Mouse (Mus musculus) embryo, embryonic 10.5 days (tissue): ENCODE measurements around the gene Rnf208.
A peak's percentile ranks its signal among the peaks of the same experiment; 100 is the strongest.
"Not testable (repeated sequence)": the region's sequence is repeated elsewhere in the genome, so short reads cannot be mapped to it uniquely, and the experiment has no call there.

ENCODE experiments used
- DNase-seq: peaks from one replicate; pipeline ENCODE4 v3.0.0-alpha.2; 2015; ENCODE audit warnings: low spot score

The Rnf208 gene

GRCm38 (mm10) chr2:25246183-25247072, 4.4 kb downstream of the Rnf208 start, which contains the start of gene AL732309.1:
Gene AL732309.1, minus strand, starts transcription at chr2:25246863.
- no peak for DNase-seq

- no peak for DNase-seq
Observed at GRCm38 (mm10) chr2:25252331-25252730, 10.3 kb downstream of the Rnf208 start.

- peak; percentile 96 for DNase-seq
Observed at GRCm38 (mm10) chr2:25255284-25255779, 13.3 kb downstream of the Rnf208 start, which contains the start of gene Tmem203. Gene Tmem203, plus strand, starts transcription at chr2:25255439.

GRCm38 (mm10) chr2:25256443-25257109, 14.5 kb downstream of the Rnf208 start:
- DNase-seq, result peak; percentile 55

GRCm38 (mm10) chr2:25257250-25257649, 15.2 kb downstream of the Rnf208 start:
- DNase-seq, result not testable (repeated sequence)

GRCm38 (mm10) chr2:25258887-25259286, 16.8 kb downstream of the Rnf208 start:
- no peak for DNase-seq

GRCm38 (mm10) chr2:25261870-25262269, 19.8 kb downstream of the Rnf208 start:
- DNase-seq, result no peak

GRCm38 (mm10) chr2:25262291-25262767, 20.3 kb downstream of the Rnf208 start, which contains the start of gene Tprn:
Gene Tprn, plus strand, starts transcription at chr2:25262618.
- peak; percentile 98 for DNase-seq

GRCm38 (mm10) chr2:25262795-25263622, 21.0 kb downstream of the Rnf208 start:
- no peak for DNase-seq

GRCm38 (mm10) chr2:25263623-25264285, 21.7 kb downstream of the Rnf208 start:
- DNase-seq, result no peak

GRCm38 (mm10) chr2:25264286-25264660, 22.2 kb downstream of the Rnf208 start:
- DNase-seq, result no peak

GRCm38 (mm10) chr2:25264851-25265250, 22.8 kb downstream of the Rnf208 start:
- DNase-seq, result no peak

GRCm38 (mm10) chr2:25265897-25266656, 24.0 kb downstream of the Rnf208 start:
- no peak for DNase-seq

GRCm38 (mm10) chr2:25266720-25267119, 24.7 kb downstream of the Rnf208 start:
- no peak for DNase-seq

GRCm38 (mm10) chr2:25267241-25267640, 25.2 kb downstream of the Rnf208 start:
- no peak for DNase-seq

- no peak for DNase-seq
Observed at GRCm38 (mm10) chr2:25267746-25268309, 25.8 kb downstream of the Rnf208 start.

- DNase-seq, result peak; percentile 98
Observed at GRCm38 (mm10) chr2:25271827-25272511, 29.9 kb downstream of the Rnf208 start, which contains the start of the genes Ssna1 and Anapc2. Gene Ssna1, minus strand, starts transcription at chr2:25272438. Gene Anapc2, plus strand, starts transcription at chr2:25272478.

GRCm38 (mm10) chr2:25272515-25272914, 30.5 kb downstream of the Rnf208 start:
- DNase-seq, result no peak

- DNase-seq, result no peak
Observed at GRCm38 (mm10) chr2:25273010-25273409, 31.0 kb downstream of the Rnf208 start.
